13 mouse cellular contexts compared by ENCODE assay signal in the genomic region with DNA sequence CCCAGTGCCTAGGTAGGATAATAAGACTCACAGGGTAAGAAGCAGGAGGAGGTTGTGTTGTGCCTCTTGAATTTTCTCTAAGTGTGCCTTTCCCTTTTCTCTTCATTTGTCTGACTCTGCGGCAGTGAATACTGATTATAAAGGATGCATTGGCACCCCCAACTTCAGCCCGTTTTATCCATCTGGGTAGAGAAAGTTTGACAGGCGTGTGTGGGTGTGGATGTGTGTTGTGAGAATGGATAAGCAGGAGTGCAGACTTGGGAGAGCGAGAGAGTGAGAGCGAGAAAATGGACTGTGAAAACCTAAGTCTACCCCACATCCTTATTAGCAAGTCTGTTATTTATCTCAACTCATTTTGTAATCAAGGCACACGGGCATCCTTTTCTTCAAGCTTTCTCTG.
DNase-seq lines count a peak whose midpoint lies in the region.
"Had no signal": no experiment of that assay in that cellular context is flagged by ENCODE, and none has a peak within 500 bp of the region (broad histone marks: within the 10 kb centered on the region; RNA-seq: fewer than 3 reads in every experiment).

No protein-coding gene starts in this region.

- intact Hi-C loops in left cerebral cortex, postnatal 36 days (cut with DNase I), result no loop called here

- DNase-seq in right cerebral cortex, adult 18-20 months, result peak; percentile 55
- DNase-seq in right cerebral cortex, postnatal 14 days, result no peak
- peak; percentile 10 to 15 for DNase-seq in frontal cortex, postnatal 14 days (ENCODE audit: low spot score in 2 of 2)
- peak; percentile 82 for DNase-seq in layer of hippocampus, adult 9-11 months
- DNase-seq in left cerebral cortex, postnatal 36 days (ENCODE audit: low spot score in 2 of 2), result peak; percentile 14 to 18
- DNase-seq in ovary, adult 18-20 months (ENCODE audit: low spot score), result no peak
- DNase-seq in adrenal gland, postnatal 10 days, result no peak
- no peak for DNase-seq in heart, adult 18-20 months
- DNase-seq: cerebellum, adult 9-10 months; heart, postnatal 36 days; lung, postnatal 4 days; retina, postnatal 1 day; thymus, postnatal 14 days had no signal

Comparison
In these comparisons a context has a peak if more than half of its experiments do, and no peak if none do; other contexts are left out.
1. DNase-seq: peak in right cerebral cortex, adult 18-20 months (single experiment), frontal cortex, postnatal 14 days (2 of 2), layer of hippocampus, adult 9-11 months (single experiment) and left cerebral cortex, postnatal 36 days (2 of 2); none in right cerebral cortex, postnatal 14 days (single experiment), ovary, adult 18-20 months (single experiment), adrenal gland, postnatal 10 days (single experiment) and heart, adult 18-20 months (0 of 2).